Mouse (Mus musculus): ENCODE data around the gene Plau. TPM values are rescaled to one million over a fixed set of nuclear protein-coding genes. Genes with fewer than 3 reads are reported as not detected.

The Plau gene
- polyA plus RNA-seq, 1 experiment from 2014 or later, result 0.65 TPM

DNA sequence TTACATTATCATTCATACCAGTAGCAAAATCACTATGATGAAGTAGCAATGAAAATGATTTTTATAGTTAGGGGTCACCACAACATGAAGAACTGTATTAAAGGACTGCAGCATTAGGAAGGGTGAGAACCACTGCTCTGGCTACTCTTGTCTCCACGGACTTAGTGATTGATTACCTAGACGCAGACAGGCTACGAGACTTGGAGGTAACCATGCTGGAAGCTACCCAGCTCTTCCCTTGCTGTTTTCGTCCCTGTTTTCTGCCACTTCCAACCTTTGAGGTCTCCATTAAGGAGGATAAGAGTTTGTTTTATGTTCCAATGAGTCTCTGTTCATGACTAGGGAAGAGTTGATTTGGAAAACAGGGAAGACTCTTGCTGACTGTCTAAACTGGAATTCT, 27.7 kb downstream of the Plau start:
- Histone ChIP-seq H3K9me3 (ENCODE audit: control insufficient read depth, low read length) (no peaks in the 10 kb centered on the region), H3K4me2 (replicated peaks; ENCODE audit: low read depth, low read length) (no peak overlapping the region), H3K36me3 (ENCODE audit: control insufficient read depth, insufficient read depth, low read length) (no peaks in the 10 kb centered on the region), H3K27ac (ENCODE audit: low read depth, low read length) (no peak overlapping the region), H3K4me3 (ENCODE audit: low read depth, low read length) (no peak overlapping the region), H3K27me3 (ENCODE audit: control insufficient read depth, insufficient read depth, low read length) (no peaks in the 10 kb centered on the region), H3K4me1 (replicated peaks; ENCODE audit: control insufficient read depth, insufficient read depth, low read length) (no peaks in the 10 kb centered on the region), H3K9ac (ENCODE audit: low read depth, low read length) (no peak overlapping the region)
- ATAC-seq (ENCODE audit: low FRiP score), result no peak
- no peak for DNase-seq (ENCODE audit: low spot score)
- 67% methylated on average over 4 of the region's 4 CpGs for WGBS

- 93% methylated on average over 8 of the region's 8 CpGs for WGBS
- DNase-seq (ENCODE audit: low spot score) (no peak), ATAC-seq (ENCODE audit: low FRiP score) (no peak)
- H3K27ac ChIP-seq (ENCODE audit: low read depth, low read length), result no peak overlapping the region
- H3K9ac ChIP-seq (ENCODE audit: low read depth, low read length), result no peak overlapping the region
- H3K36me3 ChIP-seq (ENCODE audit: control insufficient read depth, insufficient read depth, low read length), result no peaks in the 10 kb centered on the region
- no peaks in the 10 kb centered on the region for H3K27me3 ChIP-seq (ENCODE audit: control insufficient read depth, insufficient read depth, low read length)
- H3K4me2 ChIP-seq (replicated peaks; ENCODE audit: low read depth, low read length), result no peak overlapping the region
- H3K9me3 ChIP-seq (ENCODE audit: control insufficient read depth, low read length), result no peaks in the 10 kb centered on the region
- H3K4me3 ChIP-seq (ENCODE audit: low read depth, low read length), result no peak overlapping the region
- H3K4me1 ChIP-seq (replicated peaks; ENCODE audit: control insufficient read depth, insufficient read depth, low read length), result no peaks in the 10 kb centered on the region
These were observed 29.1 kb downstream of the Plau start for GRCm38 (mm10) chr14:20865604-20866003.

- WGBS, result 92% methylated on average over 7 of the region's 7 CpGs
- Histone ChIP-seq H3K27me3 (ENCODE audit: control insufficient read depth, insufficient read depth, low read length) (no peaks in the 10 kb centered on the region), H3K4me3 (ENCODE audit: low read depth, low read length) (no peak overlapping the region), H3K4me2 (replicated peaks; ENCODE audit: low read depth, low read length) (no peak overlapping the region), H3K27ac (ENCODE audit: low read depth, low read length) (no peak overlapping the region), H3K9ac (ENCODE audit: low read depth, low read length) (no peak overlapping the region), H3K4me1 (replicated peaks; ENCODE audit: control insufficient read depth, insufficient read depth, low read length) (no peaks in the 10 kb centered on the region), H3K36me3 (ENCODE audit: control insufficient read depth, insufficient read depth, low read length) (no peaks in the 10 kb centered on the region), H3K9me3 (ENCODE audit: control insufficient read depth, low read length) (no peaks in the 10 kb centered on the region)
- no peak for DNase-seq (ENCODE audit: low spot score)
- ATAC-seq (ENCODE audit: low FRiP score), result no peak
These were observed 29.9 kb downstream of the Plau start for GRCm38 (mm10) chr14:20866365-20866764.

GRCm38 (mm10) chr14:20870110-20870509, 33.6 kb downstream of the Plau start:
- ATAC-seq (ENCODE audit: low FRiP score), result no peak
- WGBS, result 85% methylated on average over 3 of the region's 3 CpGs
- H3K4me1 ChIP-seq (replicated peaks; ENCODE audit: control insufficient read depth, insufficient read depth, low read length), result no peaks in the 10 kb centered on the region

DNA sequence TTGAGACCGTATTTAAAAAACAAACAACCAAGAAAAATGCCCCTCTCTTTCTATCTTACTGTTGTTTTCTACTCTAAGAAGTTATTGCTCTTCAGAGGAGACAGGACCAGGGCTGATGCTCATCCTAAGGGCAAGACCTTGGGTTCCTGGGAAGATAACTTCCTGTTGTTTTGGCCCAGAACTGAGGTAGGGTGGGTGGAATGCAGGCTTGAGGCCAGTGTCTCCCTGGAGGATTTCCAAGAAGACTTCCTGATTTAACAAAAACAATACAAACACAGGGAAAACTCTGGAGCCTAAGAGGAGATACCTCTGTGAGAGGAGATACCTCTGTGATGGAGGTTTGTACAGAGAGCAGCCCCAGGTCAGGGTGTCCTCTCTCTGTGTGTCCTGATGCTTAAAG, 35.0 kb downstream of the Plau start:
- Histone ChIP-seq H3K27ac (ENCODE audit: low read depth, low read length) (no peak overlapping the region), H3K27me3 (ENCODE audit: control insufficient read depth, insufficient read depth, low read length) (no peaks in the 10 kb centered on the region), H3K9me3 (ENCODE audit: control insufficient read depth, low read length) (no peaks in the 10 kb centered on the region), H3K4me2 (replicated peaks; ENCODE audit: low read depth, low read length) (no peak overlapping the region), H3K9ac (ENCODE audit: low read depth, low read length) (no peak overlapping the region), H3K4me1 (replicated peaks; ENCODE audit: control insufficient read depth, insufficient read depth, low read length) (no peaks in the 10 kb centered on the region), H3K4me3 (ENCODE audit: low read depth, low read length) (no peak overlapping the region), H3K36me3 (ENCODE audit: control insufficient read depth, insufficient read depth, low read length) (no peaks in the 10 kb centered on the region)
- ATAC-seq (ENCODE audit: low FRiP score) (no peak), DNase-seq (ENCODE audit: low spot score) (no peak)
- WGBS, result 85% methylated on average over 1 of the region's 1 CpGs

More at GRCm38 (mm10) chr14:20870110-20870509, 33.6 kb downstream of the Plau start:
- no peaks in the 10 kb centered on the region for H3K36me3 ChIP-seq (ENCODE audit: control insufficient read depth, insufficient read depth, low read length)
- H3K27me3 ChIP-seq (ENCODE audit: control insufficient read depth, insufficient read depth, low read length), result no peaks in the 10 kb centered on the region
- H3K4me2 ChIP-seq (replicated peaks; ENCODE audit: low read depth, low read length), result no peak overlapping the region
- no peak overlapping the region for H3K27ac ChIP-seq (ENCODE audit: low read depth, low read length)
- H3K9me3 ChIP-seq (ENCODE audit: control insufficient read depth, low read length), result no peaks in the 10 kb centered on the region
- H3K9ac ChIP-seq (ENCODE audit: low read depth, low read length), result no peak overlapping the region
- no peak overlapping the region for H3K4me3 ChIP-seq (ENCODE audit: low read depth, low read length)
- DNase-seq (ENCODE audit: low spot score), result no peak

DNA sequence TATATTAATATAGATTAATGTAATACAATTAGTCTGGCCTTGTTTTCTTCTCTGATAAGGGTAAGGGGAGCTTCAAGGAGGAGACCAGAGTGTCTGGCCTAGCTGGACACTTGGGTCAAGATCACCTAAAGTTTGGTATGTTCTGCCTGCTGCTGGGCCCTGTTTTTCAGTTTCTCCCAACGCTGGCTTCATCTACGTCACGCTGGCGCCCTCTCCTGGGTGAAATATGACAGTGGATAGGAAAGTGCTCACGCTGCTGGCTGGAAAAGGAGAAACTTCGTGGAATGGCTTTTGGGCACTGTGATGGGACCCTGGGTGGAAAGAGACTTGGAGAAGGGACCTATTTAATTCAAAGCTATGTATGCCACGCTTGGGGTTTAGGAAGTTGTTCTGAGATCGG, 36.8 kb downstream of the Plau start:
- Histone ChIP-seq H3K4me1 (replicated peaks; ENCODE audit: control insufficient read depth, insufficient read depth, low read length) (no peaks in the 10 kb centered on the region), H3K4me2 (replicated peaks; ENCODE audit: low read depth, low read length) (no peak overlapping the region), H3K4me3 (ENCODE audit: low read depth, low read length) (no peak overlapping the region), H3K9me3 (ENCODE audit: control insufficient read depth, low read length) (no peaks in the 10 kb centered on the region), H3K27me3 (ENCODE audit: control insufficient read depth, insufficient read depth, low read length) (no peaks in the 10 kb centered on the region), H3K27ac (ENCODE audit: low read depth, low read length) (no peak overlapping the region), H3K36me3 (ENCODE audit: control insufficient read depth, insufficient read depth, low read length) (no peaks in the 10 kb centered on the region), H3K9ac (ENCODE audit: low read depth, low read length) (no peak overlapping the region)
- 4% methylated on average over 8 of the region's 8 CpGs for WGBS
- ATAC-seq (ENCODE audit: low FRiP score) (peak; percentile 30; the same call in 1 of the 2 replicates), DNase-seq (ENCODE audit: low spot score) (peak; percentile 91)

- no peak for DNase-seq (ENCODE audit: low spot score)
- H3K9ac ChIP-seq (ENCODE audit: low read depth, low read length), result no peak overlapping the region
- no peak overlapping the region for H3K27ac ChIP-seq (ENCODE audit: low read depth, low read length)
- no peaks in the 10 kb centered on the region for H3K27me3 ChIP-seq (ENCODE audit: control insufficient read depth, insufficient read depth, low read length)
- WGBS, result 52% methylated on average over 6 of the region's 6 CpGs
- no peak for ATAC-seq (ENCODE audit: low FRiP score)
- no peaks in the 10 kb centered on the region for H3K4me1 ChIP-seq (replicated peaks; ENCODE audit: control insufficient read depth, insufficient read depth, low read length)
- H3K36me3 ChIP-seq (ENCODE audit: control insufficient read depth, insufficient read depth, low read length), result no peaks in the 10 kb centered on the region
- H3K4me3 ChIP-seq (ENCODE audit: low read depth, low read length), result no peak overlapping the region
- no peak overlapping the region for H3K4me2 ChIP-seq (replicated peaks; ENCODE audit: low read depth, low read length)
- H3K9me3 ChIP-seq (ENCODE audit: control insufficient read depth, low read length), result no peaks in the 10 kb centered on the region
These were observed 37.5 kb downstream of the Plau start for GRCm38 (mm10) chr14:20873931-20874330.

- Histone ChIP-seq H3K4me2 (replicated peaks; ENCODE audit: low read depth, low read length) (no peak overlapping the region), H3K9me3 (ENCODE audit: control insufficient read depth, low read length) (no peaks in the 10 kb centered on the region), H3K36me3 (ENCODE audit: control insufficient read depth, insufficient read depth, low read length) (no peaks in the 10 kb centered on the region), H3K27me3 (ENCODE audit: control insufficient read depth, insufficient read depth, low read length) (no peaks in the 10 kb centered on the region), H3K4me3 (ENCODE audit: low read depth, low read length) (no peak overlapping the region), H3K27ac (ENCODE audit: low read depth, low read length) (no peak overlapping the region), H3K4me1 (replicated peaks; ENCODE audit: control insufficient read depth, insufficient read depth, low read length) (no peaks in the 10 kb centered on the region), H3K9ac (ENCODE audit: low read depth, low read length) (no peak overlapping the region)
- 81% methylated on average over 5 of the region's 5 CpGs for WGBS
- ATAC-seq (ENCODE audit: low FRiP score) (no peak), DNase-seq (ENCODE audit: low spot score) (no peak)
These were observed 48.2 kb downstream of the Plau start for GRCm38 (mm10) chr14:20884691-20885090.

GRCm38 (mm10) chr14:20885091-20885888, 48.8 kb downstream of the Plau start:
- H3K9me3 ChIP-seq (ENCODE audit: control insufficient read depth, low read length), result no peaks in the 10 kb centered on the region
- H3K27ac ChIP-seq (ENCODE audit: low read depth, low read length), result no peak overlapping the region
- 46% methylated on average over 10 of the region's 10 CpGs for WGBS
- H3K4me1 ChIP-seq (replicated peaks; ENCODE audit: control insufficient read depth, insufficient read depth, low read length), result no peaks in the 10 kb centered on the region
- no peaks in the 10 kb centered on the region for H3K36me3 ChIP-seq (ENCODE audit: control insufficient read depth, insufficient read depth, low read length)
- H3K9ac ChIP-seq (ENCODE audit: low read depth, low read length), result no peak overlapping the region
- no peaks in the 10 kb centered on the region for H3K27me3 ChIP-seq (ENCODE audit: control insufficient read depth, insufficient read depth, low read length)
- H3K4me3 ChIP-seq (ENCODE audit: low read depth, low read length), result no peak overlapping the region
- ATAC-seq (ENCODE audit: low FRiP score) (no peak), DNase-seq (ENCODE audit: low spot score) (no peak)
- no peak overlapping the region for H3K4me2 ChIP-seq (replicated peaks; ENCODE audit: low read depth, low read length)
